Mouse (Mus musculus): Measurements from ENCODE around the gene Rcl1.

Gene Rcl1

GRCm38 (mm10) chr19:29100874-29101542 lies at the start of gene Rcl1:
Gene Rcl1 (plus strand): TSS chr19:29101375.
- DNase-seq (ENCODE audit: low spot score): peak; percentile 85

DNA sequence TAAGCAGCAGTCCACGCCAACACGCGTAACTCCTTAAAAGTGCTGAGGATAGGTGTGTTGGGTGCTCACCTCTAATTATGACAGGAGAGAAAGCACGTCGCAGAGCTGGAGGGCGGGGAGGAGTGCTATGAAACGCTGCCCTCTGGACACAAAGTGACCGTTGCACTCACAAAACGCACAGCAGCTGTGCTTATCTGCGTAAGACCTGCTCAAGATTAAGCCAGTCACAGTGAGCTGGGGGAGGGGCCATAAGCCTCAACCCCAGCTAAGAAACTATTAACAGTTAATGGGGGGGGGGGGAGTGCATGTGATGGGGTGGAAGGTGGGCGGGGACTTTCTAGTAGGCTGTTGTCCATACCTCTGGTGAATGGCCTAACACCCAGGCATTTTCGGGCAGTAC lies 48.4 kb upstream of the Rcl1 start:
- no peak for DNase-seq (ENCODE audit: low spot score)

GRCm38 (mm10) chr19:29054594-29054993 lies 46.6 kb upstream of the Rcl1 start:
- DNase-seq (ENCODE audit: low spot score): no peak

- DNase-seq (ENCODE audit: low spot score): no peak
Measured at GRCm38 (mm10) chr19:29055469-29055868, 45.7 kb upstream of the Rcl1 start.

GRCm38 (mm10) chr19:29058741-29059140 lies 42.4 kb upstream of the Rcl1 start:
- no peak for DNase-seq (ENCODE audit: low spot score)

DNA sequence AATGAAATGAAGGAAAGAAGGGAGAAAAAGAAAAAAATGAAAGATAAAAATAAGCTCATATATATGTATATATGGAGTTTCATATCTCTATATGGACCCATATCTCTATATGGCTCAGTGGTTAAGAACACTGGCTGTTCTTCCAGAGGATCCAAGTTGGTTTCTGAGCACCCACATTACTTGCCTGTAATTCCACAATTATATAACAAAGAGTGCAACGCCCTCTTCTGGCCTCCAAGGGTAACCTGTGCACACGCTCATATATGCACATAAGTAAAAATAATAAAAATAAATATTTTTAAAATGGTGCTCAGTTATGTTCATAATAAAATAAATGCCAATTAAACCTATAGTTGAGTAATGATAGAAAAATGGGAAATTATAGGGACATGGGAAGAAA lies 41.5 kb upstream of the Rcl1 start:
- no peak for DNase-seq (ENCODE audit: low spot score)

DNA sequence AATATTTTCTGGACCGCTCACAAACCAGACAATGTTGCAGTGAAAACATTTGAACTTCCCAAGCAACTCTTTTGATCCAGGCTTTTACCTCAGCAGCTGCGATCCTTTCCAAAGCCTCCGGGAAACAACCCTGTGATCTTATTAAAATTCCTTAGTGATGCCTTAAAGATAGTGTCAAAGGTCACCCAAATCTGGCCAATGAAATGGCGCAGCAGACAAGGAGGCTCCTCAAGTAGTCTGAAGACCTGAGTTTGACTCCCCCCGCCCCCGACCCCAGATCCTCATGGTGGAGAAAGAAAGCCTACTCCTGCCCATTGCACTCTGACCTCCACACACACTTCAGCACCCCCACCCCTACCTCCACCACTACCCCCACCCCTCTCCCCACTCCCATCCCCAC lies 40.9 kb upstream of the Rcl1 start:
- DNase-seq (ENCODE audit: low spot score): no peak

DNA sequence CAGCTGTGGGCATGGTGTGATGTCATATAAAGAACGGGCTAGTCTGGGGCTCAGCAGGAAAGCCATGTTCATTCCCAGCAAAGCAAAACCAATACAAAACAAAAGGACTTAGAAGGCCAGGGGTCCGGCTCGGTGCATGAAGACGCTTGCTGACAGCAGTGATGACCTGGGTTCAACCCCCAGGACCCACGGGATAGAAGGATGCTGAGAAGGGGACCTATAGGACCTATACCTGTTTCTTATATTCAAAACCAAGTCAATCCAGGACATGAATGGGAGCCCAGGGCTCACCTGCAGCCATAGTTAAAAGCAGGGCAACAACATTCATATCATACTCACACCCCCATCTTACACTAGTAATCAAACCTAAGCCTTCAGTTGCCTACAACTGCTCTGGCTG lies 38.2 kb upstream of the Rcl1 start:
- DNase-seq (ENCODE audit: low spot score): no peak

GRCm38 (mm10) chr19:29063577-29064363 lies 37.4 kb upstream of the Rcl1 start:
- DNase-seq (ENCODE audit: low spot score): peak; percentile 97

- peak; percentile 29 for DNase-seq (ENCODE audit: low spot score)
Measured at GRCm38 (mm10) chr19:29064451-29065102, 36.6 kb upstream of the Rcl1 start.

DNA sequence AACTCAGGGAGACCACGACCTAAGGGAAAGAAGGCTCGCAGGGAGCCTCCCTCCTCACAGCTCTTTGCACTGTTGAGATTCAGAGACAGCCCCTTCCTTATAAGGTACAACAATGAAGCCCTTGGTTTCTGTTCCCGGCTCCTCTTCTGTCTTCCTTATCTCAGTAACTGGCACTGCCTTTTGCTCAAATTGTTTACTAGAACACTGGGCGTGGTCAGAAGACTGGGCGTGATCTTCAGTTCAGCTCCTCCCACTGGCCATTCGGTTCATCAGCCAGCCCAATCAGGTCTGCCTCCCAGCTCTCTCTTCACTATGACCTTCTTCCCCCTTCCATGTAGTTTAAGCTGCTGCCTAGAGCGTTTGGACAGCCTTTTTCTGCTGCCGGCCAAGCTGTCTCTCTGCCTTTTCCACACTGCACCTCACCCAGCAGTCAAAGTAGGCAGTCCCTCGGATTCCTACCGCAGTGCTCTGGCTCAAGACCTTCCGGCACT lies 34.1 kb upstream of the Rcl1 start:
- DNase-seq (ENCODE audit: low spot score): peak; percentile 49

DNA sequence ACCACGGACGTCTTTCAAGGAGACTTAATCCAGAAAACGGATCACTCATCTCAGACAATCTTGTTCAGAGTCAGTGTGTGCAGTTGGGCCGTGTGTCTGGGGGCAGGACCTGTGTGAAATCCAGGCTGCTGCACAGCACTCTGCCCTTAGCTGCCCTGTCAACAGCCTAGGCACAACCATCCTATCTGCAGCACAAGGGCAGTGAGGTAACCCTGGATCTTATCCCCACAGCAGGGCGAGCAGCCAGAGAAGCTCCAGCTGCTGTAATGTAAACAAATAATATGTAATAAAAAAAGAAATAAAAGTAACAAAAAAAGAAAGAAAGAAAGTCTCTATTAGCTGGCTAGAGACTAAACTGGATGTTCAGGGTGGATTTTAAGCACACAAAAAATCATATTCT lies 32.0 kb upstream of the Rcl1 start:
- DNase-seq (ENCODE audit: low spot score): no peak

GRCm38 (mm10) chr19:29074802-29075201 lies 26.4 kb upstream of the Rcl1 start:
- no peak for DNase-seq (ENCODE audit: low spot score)

DNA sequence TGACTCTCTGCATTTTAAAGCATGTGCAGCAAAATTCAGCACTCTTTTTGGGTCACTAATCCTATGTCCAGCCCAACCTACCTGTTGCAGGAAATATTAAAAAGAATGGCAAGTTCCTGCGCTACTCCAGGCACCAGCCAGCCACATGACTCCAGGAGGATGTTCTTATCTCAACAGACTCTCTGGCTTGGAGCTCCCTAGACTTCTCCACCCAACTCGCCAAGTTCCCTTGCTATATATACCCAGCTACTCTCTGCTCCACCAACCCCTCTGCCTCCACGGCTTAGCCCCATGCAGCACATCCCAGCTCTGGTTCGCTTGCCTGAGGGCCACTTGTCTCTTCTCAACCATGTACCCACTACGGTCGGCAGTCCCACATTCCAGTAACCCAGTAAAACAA lies 12.5 kb upstream of the Rcl1 start:
- DNase-seq (ENCODE audit: low spot score): no peak

DNA sequence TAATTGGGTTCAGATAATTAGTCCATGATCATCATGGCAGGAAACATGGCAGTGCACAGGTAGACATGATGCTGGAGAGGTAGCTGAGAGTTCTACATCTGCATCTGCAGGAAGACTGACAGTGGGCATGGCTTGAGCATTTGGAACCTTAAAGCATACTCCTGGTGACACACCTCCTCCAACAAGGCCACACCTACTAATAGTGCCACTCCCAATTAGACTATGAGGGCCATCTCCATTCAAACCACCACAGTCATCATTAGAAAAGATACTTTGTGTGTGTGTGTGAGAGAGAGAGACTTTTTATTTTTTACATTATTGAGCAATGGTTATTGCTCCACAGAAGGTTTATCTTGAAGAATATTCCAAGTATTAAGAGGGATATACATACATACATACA lies 9.0 kb upstream of the Rcl1 start:
- DNase-seq (ENCODE audit: low spot score): no peak

DNA sequence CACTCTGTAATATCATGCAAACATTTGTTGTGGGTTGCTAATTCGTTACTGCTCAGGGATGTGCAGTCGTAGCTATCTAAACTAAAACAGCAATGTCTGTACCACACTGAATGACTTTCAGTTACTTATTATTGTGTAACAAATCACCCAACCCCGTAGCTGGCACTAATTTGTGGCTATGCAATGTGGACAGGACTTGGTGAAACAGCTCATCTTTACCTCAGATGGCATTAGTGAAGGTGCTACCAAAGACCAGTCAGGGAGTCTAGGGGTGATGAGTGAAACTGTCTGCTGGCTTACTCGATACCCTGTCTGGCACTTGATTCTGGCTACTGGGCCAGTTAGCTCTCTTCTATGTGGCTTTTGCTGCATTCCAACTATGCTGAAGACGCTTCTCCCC lies 2.1 kb upstream of the Rcl1 start:
- no peak for DNase-seq (ENCODE audit: low spot score)

- DNase-seq (ENCODE audit: low spot score): no peak
Measured at GRCm38 (mm10) chr19:29099596-29099995, 1.6 kb upstream of the Rcl1 start.

DNA sequence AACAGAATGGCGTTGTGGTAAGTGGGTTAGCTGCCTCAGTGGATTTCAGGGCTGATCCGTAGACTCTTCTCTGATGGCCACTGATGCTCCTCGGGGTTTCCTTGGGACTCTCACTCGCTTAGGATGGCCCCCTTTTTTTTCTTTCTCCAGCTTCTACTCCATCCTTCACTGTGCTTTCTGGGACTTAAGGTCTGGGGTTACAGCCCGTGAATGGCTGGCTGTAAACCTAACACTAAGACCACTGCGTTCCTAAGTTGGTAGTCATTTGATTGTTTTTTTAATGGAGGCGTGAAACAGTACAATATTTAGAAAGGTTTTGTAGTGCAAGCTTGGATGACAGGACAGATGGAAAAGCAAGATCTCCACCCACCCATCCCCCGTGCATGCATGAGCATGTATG lies 914 bp upstream of the Rcl1 start:
- DNase-seq (ENCODE audit: low spot score): no peak

DNA sequence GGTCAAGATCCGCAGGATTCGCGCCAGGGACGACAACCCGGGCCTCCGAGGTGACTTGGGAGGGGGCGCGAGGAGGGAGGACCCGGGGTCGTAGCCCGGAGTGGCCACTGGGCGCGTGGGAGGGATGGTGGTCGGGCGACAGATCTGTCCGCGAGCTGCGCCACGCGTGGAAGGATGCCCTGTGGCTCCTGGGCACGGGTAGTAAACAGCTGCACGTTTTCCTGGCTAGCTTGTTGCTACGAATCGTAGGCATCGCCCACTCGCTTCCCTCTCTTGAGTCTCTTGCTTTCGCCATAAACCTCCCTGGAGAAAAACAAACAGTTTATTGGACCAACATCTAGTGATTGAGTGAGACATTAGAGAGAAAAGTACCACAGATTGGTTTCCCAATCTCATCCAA lies 416 bp downstream of the Rcl1 start:
- DNase-seq (ENCODE audit: low spot score): no peak

GRCm38 (mm10) chr19:29102098-29102497 lies 923 bp downstream of the Rcl1 start:
- no peak for DNase-seq (ENCODE audit: low spot score)

DNA sequence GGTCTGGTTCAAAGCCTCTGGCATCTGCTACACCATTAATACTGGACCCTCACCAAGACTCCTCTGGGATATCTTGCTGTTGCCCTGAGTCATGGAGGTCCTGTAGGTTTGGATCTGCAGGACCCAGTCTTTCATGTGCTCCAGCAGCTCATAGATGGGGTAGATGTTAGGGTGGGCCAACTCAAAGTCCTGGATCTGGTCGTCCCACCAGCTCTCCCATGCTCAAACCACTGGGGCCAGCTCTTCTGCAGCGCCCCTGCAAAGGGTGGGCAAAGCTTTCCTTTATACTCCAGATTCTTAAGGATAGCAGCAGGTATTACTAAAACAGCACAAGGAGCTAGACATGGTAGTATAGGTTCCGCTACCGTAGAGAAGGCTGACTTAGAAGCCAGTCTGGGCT lies 4.6 kb downstream of the Rcl1 start:
- no peak for DNase-seq (ENCODE audit: low spot score)

DNA sequence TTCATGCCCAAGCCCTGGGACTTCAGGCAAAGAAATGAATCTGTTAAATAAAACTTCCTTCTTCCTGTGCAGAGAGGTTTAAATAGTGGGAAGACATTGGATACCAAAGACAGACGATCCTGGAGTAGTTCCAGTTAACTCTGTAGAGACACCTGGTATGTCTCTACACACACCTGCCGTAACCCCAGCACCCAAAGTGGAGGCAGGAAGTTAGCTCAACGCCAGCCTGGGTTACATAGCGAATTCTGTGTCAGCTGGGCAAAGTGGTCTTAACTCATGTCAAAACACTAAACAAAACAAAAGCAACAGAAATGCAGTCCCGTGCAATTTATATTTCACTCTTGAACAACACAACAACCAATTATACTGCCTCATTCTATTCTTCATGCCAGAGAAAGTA lies 5.1 kb downstream of the Rcl1 start:
- no peak for DNase-seq (ENCODE audit: low spot score)

GRCm38 (mm10) chr19:29112662-29113061 lies 11.5 kb downstream of the Rcl1 start:
- no peak for DNase-seq (ENCODE audit: low spot score)

Data from urinary bladder, postnatal 25 days (tissue).